Mouse (Mus musculus) frontal cortex, postnatal 10 days (tissue): Measurements from ENCODE around the gene Gm19402.

Experiments used
- DNase-seq, 2 experiments: peaks; one replicate each; pipeline ENCODE4 v3.0.0; 2022; ENCODE audit warnings: low spot score in 2 of 2, mixed read lengths in 1 of 2

Gene Gm19402

GRCm38 (mm10) chr10:77666342-77666741 is 24.2 kb downstream of the Gm19402 start:
- no peak for DNase-seq

- DNase-seq: no peak
These were observed 26.4 kb downstream of the Gm19402 start for GRCm38 (mm10) chr10:77663949-77664665.

- no peak for DNase-seq
These were observed 32.1 kb downstream of the Gm19402 start for GRCm38 (mm10) chr10:77658286-77658994.

GRCm38 (mm10) chr10:77652046-77652445 is 38.5 kb downstream of the Gm19402 start:
- DNase-seq: no peak

- DNase-seq: no peak
These were observed 42.7 kb downstream of the Gm19402 start for GRCm38 (mm10) chr10:77647901-77648300.

- no peak for DNase-seq
These were observed 43.1 kb downstream of the Gm19402 start for GRCm38 (mm10) chr10:77647461-77647860.

- DNase-seq: no peak
These were observed 45.0 kb downstream of the Gm19402 start for GRCm38 (mm10) chr10:77645571-77645970.

GRCm38 (mm10) chr10:77643160-77643559 is 47.4 kb downstream of the Gm19402 start:
- no peak for DNase-seq
